Mouse (Mus musculus): ENCODE measurements around the gene Opalin.

GRCm38 (mm10) chr19:41076906-41077305, at the start of gene Opalin:
- TF ChIP-seq POLR2A (IDR thresholded peaks at IDR 0.05; ENCODE audit: borderline replicate concordance, extremely low read depth, insufficient read depth, insufficient read length, poor library complexity, severe bottlenecking) (no peak), CTCF (IDR thresholded peaks at IDR 0.05; ENCODE audit: borderline replicate concordance, extremely low read depth, insufficient read depth, insufficient read length) (no peak)

All from brain, embryonic 14.5 days (tissue).